Mouse (Mus musculus): Measurements from ENCODE around the gene Gtdc1.

- TF ChIP-seq CTCF (IDR thresholded peaks at IDR 0.05; ENCODE audit: extremely low read depth, insufficient read depth, insufficient read length, insufficient replicate concordance) (no peak), POLR2A (IDR thresholded peaks at IDR 0.05; ENCODE audit: low read depth, low read length) (no peak)
Measured at GRCm38 (mm10) chr2:44519236-44519635, 408.2 kb downstream of the Gtdc1 start.

Measured in spleen, adult 2 months (tissue).